Mouse (Mus musculus): ENCODE results near the gene Wdtc1. TPM values are rescaled to one million over a fixed set of nuclear protein-coding genes. Genes with fewer than 3 reads are reported as not detected.
A peak's percentile ranks its signal among the peaks of the same experiment; 100 is the strongest.

Wdtc1 gene
- total and polyA plus RNA-seq, 2 experiments from 2014 or later: 9.3 to 39.9 TPM

- Histone ChIP-seq H3K36me3 (replicated peaks; ENCODE audit: control insufficient read depth, insufficient read depth, low read length) (no peaks in the 10 kb centered on the region), H3K9me3 (replicated peaks; ENCODE audit: control insufficient read depth, low read length) (no peaks in the 10 kb centered on the region), H3K27ac (ENCODE audit: low read depth) (no peak overlapping the region), H3K4me1 (ENCODE audit: control insufficient read depth, insufficient read depth) (no peaks in the 10 kb centered on the region), H3K4me3 (ENCODE audit: low read depth, low read length) (peak overlapping the region; percentile 26), H3K4me2 (ENCODE audit: low read depth, low read length) (peak overlapping the region; percentile 48), H3K9ac (replicated peaks; ENCODE audit: low read depth, low read length) (no peak overlapping the region), H3K27me3 (ENCODE audit: control insufficient read depth, insufficient read depth, low read length) (peaks cover 62% of the 10 kb centered on the region)
- ATAC-seq (ENCODE audit: insufficient read depth, low read depth) (no peak), DNase-seq (ENCODE audit: low spot score) (no peak)
- 18% methylated on average over 31 of the region's 31 CpGs for WGBS
- TF ChIP-seq EP300 (IDR thresholded peaks at IDR 0.05; ENCODE audit: low read depth) (no peak), CTCF (IDR thresholded peaks at IDR 0.05; ENCODE audit: low read depth) (no peak)
Measured at GRCm38 (mm10) chr4:133251214-133251613, 102.1 kb downstream of the Wdtc1 start.

- ATAC-seq (ENCODE audit: insufficient read depth, low read depth) (peak; percentile 63), DNase-seq (ENCODE audit: low spot score) (peak; percentile 55)
- peak overlapping the region; percentile 48 for H3K4me2 ChIP-seq (ENCODE audit: low read depth, low read length)
- H3K27ac ChIP-seq (ENCODE audit: low read depth): no peak overlapping the region
- no peaks in the 10 kb centered on the region for H3K9me3 ChIP-seq (replicated peaks; ENCODE audit: control insufficient read depth, low read length)
- no peak overlapping the region for H3K9ac ChIP-seq (replicated peaks; ENCODE audit: low read depth, low read length)
- H3K4me3 ChIP-seq (ENCODE audit: low read depth, low read length): peak overlapping the region; percentile 26
- H3K36me3 ChIP-seq (replicated peaks; ENCODE audit: control insufficient read depth, insufficient read depth, low read length): no peaks in the 10 kb centered on the region
- 5% methylated on average over 22 of the region's 22 CpGs for WGBS
- no peaks in the 10 kb centered on the region for H3K4me1 ChIP-seq (ENCODE audit: control insufficient read depth, insufficient read depth)
- H3K27me3 ChIP-seq (ENCODE audit: control insufficient read depth, insufficient read depth, low read length): peaks cover 58% of the 10 kb centered on the region
- TF ChIP-seq CTCF (IDR thresholded peaks at IDR 0.05; ENCODE audit: low read depth) (peak; percentile 67), EP300 (IDR thresholded peaks at IDR 0.05; ENCODE audit: low read depth) (no peak)
Measured at GRCm38 (mm10) chr4:133250609-133251008, 102.7 kb downstream of the Wdtc1 start.

GRCm38 (mm10) chr4:133247806-133248449, 105.4 kb downstream of the Wdtc1 start:
- ATAC-seq (ENCODE audit: insufficient read depth, low read depth) (no peak), DNase-seq (ENCODE audit: low spot score) (no peak)
- no peaks in the 10 kb centered on the region for H3K36me3 ChIP-seq (replicated peaks; ENCODE audit: control insufficient read depth, insufficient read depth, low read length)
- no peak overlapping the region for H3K4me3 ChIP-seq (ENCODE audit: low read depth, low read length)
- H3K27ac ChIP-seq (ENCODE audit: low read depth): no peak overlapping the region
- no peak overlapping the region for H3K4me2 ChIP-seq (ENCODE audit: low read depth, low read length)
- TF ChIP-seq CTCF (IDR thresholded peaks at IDR 0.05; ENCODE audit: low read depth): no peak
- no peak for TF ChIP-seq EP300 (IDR thresholded peaks at IDR 0.05; ENCODE audit: low read depth)
- no peaks in the 10 kb centered on the region for H3K9me3 ChIP-seq (replicated peaks; ENCODE audit: control insufficient read depth, low read length)
- H3K27me3 ChIP-seq (ENCODE audit: control insufficient read depth, insufficient read depth, low read length): peaks cover 55% of the 10 kb centered on the region
- H3K9ac ChIP-seq (replicated peaks; ENCODE audit: low read depth, low read length): no peak overlapping the region
- WGBS: 63% methylated on average over 13 of the region's 13 CpGs
- no peaks in the 10 kb centered on the region for H3K4me1 ChIP-seq (ENCODE audit: control insufficient read depth, insufficient read depth)

- DNase-seq (ENCODE audit: low spot score): no peak
- H3K4me3 ChIP-seq (ENCODE audit: low read depth, low read length): no peak overlapping the region
Measured at GRCm38 (mm10) chr4:133247072-133247471, 106.2 kb downstream of the Wdtc1 start.

GRCm38 (mm10) chr4:133244289-133244688, 109.0 kb downstream of the Wdtc1 start:
- no peak overlapping the region for H3K4me3 ChIP-seq (ENCODE audit: low read depth, low read length)
- H3K27me3 ChIP-seq (ENCODE audit: control insufficient read depth, insufficient read depth, low read length): peaks cover 30% of the 10 kb centered on the region
- WGBS: 50% methylated on average over 1 of the region's 1 CpGs
- TF ChIP-seq EP300 (IDR thresholded peaks at IDR 0.05; ENCODE audit: low read depth) (no peak), CTCF (IDR thresholded peaks at IDR 0.05; ENCODE audit: low read depth) (no peak)
- H3K36me3 ChIP-seq (replicated peaks; ENCODE audit: control insufficient read depth, insufficient read depth, low read length): no peaks in the 10 kb centered on the region
- no peak overlapping the region for H3K27ac ChIP-seq (ENCODE audit: low read depth)
- no peak for ATAC-seq (ENCODE audit: insufficient read depth, low read depth)
- no peak overlapping the region for H3K4me2 ChIP-seq (ENCODE audit: low read depth, low read length)
- no peaks in the 10 kb centered on the region for H3K9me3 ChIP-seq (replicated peaks; ENCODE audit: control insufficient read depth, low read length)
- no peaks in the 10 kb centered on the region for H3K4me1 ChIP-seq (ENCODE audit: control insufficient read depth, insufficient read depth)
- DNase-seq (ENCODE audit: low spot score): no peak
- H3K9ac ChIP-seq (replicated peaks; ENCODE audit: low read depth, low read length): no peak overlapping the region

More at GRCm38 (mm10) chr4:133247072-133247471, 106.2 kb downstream of the Wdtc1 start:
- TF ChIP-seq CTCF (IDR thresholded peaks at IDR 0.05; ENCODE audit: low read depth) (no peak), EP300 (IDR thresholded peaks at IDR 0.05; ENCODE audit: low read depth) (peak; percentile 44; the same call in 1 of the 2 replicates)
- Histone ChIP-seq H3K27me3 (ENCODE audit: control insufficient read depth, insufficient read depth, low read length) (peaks cover 56% of the 10 kb centered on the region), H3K9ac (replicated peaks; ENCODE audit: low read depth, low read length) (no peak overlapping the region), H3K9me3 (replicated peaks; ENCODE audit: control insufficient read depth, low read length) (no peaks in the 10 kb centered on the region), H3K4me2 (ENCODE audit: low read depth, low read length) (no peak overlapping the region), H3K27ac (ENCODE audit: low read depth) (no peak overlapping the region), H3K36me3 (replicated peaks; ENCODE audit: control insufficient read depth, insufficient read depth, low read length) (no peaks in the 10 kb centered on the region), H3K4me1 (ENCODE audit: control insufficient read depth, insufficient read depth) (no peaks in the 10 kb centered on the region)
- no peak for ATAC-seq (ENCODE audit: insufficient read depth, low read depth)
- WGBS: 18% methylated on average over 15 of the region's 15 CpGs

- no peak overlapping the region for H3K27ac ChIP-seq (ENCODE audit: low read depth)
- peaks cover 27% of the 10 kb centered on the region; the same call in 1 of the 2 replicates for H3K27me3 ChIP-seq (ENCODE audit: control insufficient read depth, insufficient read depth, low read length)
- H3K4me2 ChIP-seq (ENCODE audit: low read depth, low read length): no peak overlapping the region
Measured at GRCm38 (mm10) chr4:133243538-133243937, 109.7 kb downstream of the Wdtc1 start.

More at GRCm38 (mm10) chr4:133243538-133243937, 109.7 kb downstream of the Wdtc1 start:
- no peak for ATAC-seq (ENCODE audit: insufficient read depth, low read depth)
- Histone ChIP-seq H3K9ac (replicated peaks; ENCODE audit: low read depth, low read length) (no peak overlapping the region), H3K4me1 (ENCODE audit: control insufficient read depth, insufficient read depth) (no peaks in the 10 kb centered on the region), H3K9me3 (replicated peaks; ENCODE audit: control insufficient read depth, low read length) (no peaks in the 10 kb centered on the region), H3K36me3 (replicated peaks; ENCODE audit: control insufficient read depth, insufficient read depth, low read length) (no peaks in the 10 kb centered on the region), H3K4me3 (ENCODE audit: low read depth, low read length) (no peak overlapping the region)
- no peak for DNase-seq (ENCODE audit: low spot score)
- no peak for TF ChIP-seq EP300 (IDR thresholded peaks at IDR 0.05; ENCODE audit: low read depth)
- no peak for TF ChIP-seq CTCF (IDR thresholded peaks at IDR 0.05; ENCODE audit: low read depth)
- WGBS: 33% methylated on average over 12 of the region's 13 CpGs

Measured in heart, postnatal 0 days (tissue).